Mouse (Mus musculus) heart, embryonic 13.5 days (tissue): ENCODE results near the gene Ccdc142. TPM values are rescaled to one million over a fixed set of nuclear protein-coding genes. Genes with fewer than 3 reads are reported as not detected.
A peak's percentile ranks its signal among the peaks of the same experiment; 100 is the strongest.

Experiments used
- ATAC-seq: fragments of 200-750 bp; cut with Nextera tagmentation; 2 replicates; pipeline ENCODE4 v1.8.0; 2017; ENCODE audit warnings: moderate TSS enrichment; ENCODE audit not compliant: insufficient number of reproducible peaks, low FRiP score, low TSS enrichment; ENCODE audit errors: extremely low read depth
- H3K27ac ChIP-seq: fragments of 300-500 bp; sonication (generic); replicated peaks from 2 replicates; pipeline ENCODE4 v1.5.1; 2015; ENCODE audit warnings: moderate library complexity, mild to moderate bottlenecking, inconsistent platforms
- H3K27me3 ChIP-seq: fragments of 300-500 bp; sonication (generic); replicated peaks from 2 replicates; pipeline ENCODE4 v1.6.1; 2015; ENCODE audit warnings: mild to moderate bottlenecking, inconsistent platforms
- H3K36me3 ChIP-seq: fragments of 300-500 bp; sonication (generic); 2 replicates; pipeline ENCODE4 v1.6.1; 2015; ENCODE audit warnings: mild to moderate bottlenecking, inconsistent platforms
- H3K4me1 ChIP-seq: fragments of 300-500 bp; sonication (generic); 2 replicates; pipeline ENCODE4 v1.6.1; 2015; ENCODE audit warnings: inconsistent platforms
- H3K4me2 ChIP-seq: fragments of 300-500 bp; sonication (generic); 2 replicates; pipeline ENCODE4 v1.6.1; 2015; ENCODE audit warnings: inconsistent platforms, mild to moderate bottlenecking, moderate library complexity
- H3K4me3 ChIP-seq: fragments of 300-500 bp; sonication (generic); 2 replicates; pipeline ENCODE4 v1.5.1; 2015; ENCODE audit warnings: moderate library complexity, mild to moderate bottlenecking, inconsistent platforms
- H3K9ac ChIP-seq: fragments of 300-500 bp; sonication (generic); 2 replicates; pipeline ENCODE4 v1.6.1; 2015; ENCODE audit warnings: inconsistent platforms, mild to moderate bottlenecking, moderate library complexity
- H3K9me3 ChIP-seq: fragments of 300-500 bp; sonication (generic); 2 replicates; pipeline ENCODE4 v1.6.1; 2016; ENCODE audit warnings: inconsistent platforms
- WGBS: fragments of 180-500 bp; shearing (Covaris S2); methylation state at CpG from one replicate; pipeline ENCODE4 v1.1.7; 2015; ENCODE audit warnings: mixed read lengths; 5-methylcytosine and 5-hydroxymethylcytosine counted together
- polyA plus RNA-seq: library from polyadenylated mRNA; unstranded; fragments of >200 nt; fragmentation: Nextera tagmentation; extraction: Ambion mirVana; gene quantifications from 2 replicates; pipeline ENCODE4 v1.2.1, GENCODE M21; 2015

Ccdc142 gene
- polyA plus RNA-seq, 1 experiment from 2014 or later, result 1.5 TPM

DNA sequence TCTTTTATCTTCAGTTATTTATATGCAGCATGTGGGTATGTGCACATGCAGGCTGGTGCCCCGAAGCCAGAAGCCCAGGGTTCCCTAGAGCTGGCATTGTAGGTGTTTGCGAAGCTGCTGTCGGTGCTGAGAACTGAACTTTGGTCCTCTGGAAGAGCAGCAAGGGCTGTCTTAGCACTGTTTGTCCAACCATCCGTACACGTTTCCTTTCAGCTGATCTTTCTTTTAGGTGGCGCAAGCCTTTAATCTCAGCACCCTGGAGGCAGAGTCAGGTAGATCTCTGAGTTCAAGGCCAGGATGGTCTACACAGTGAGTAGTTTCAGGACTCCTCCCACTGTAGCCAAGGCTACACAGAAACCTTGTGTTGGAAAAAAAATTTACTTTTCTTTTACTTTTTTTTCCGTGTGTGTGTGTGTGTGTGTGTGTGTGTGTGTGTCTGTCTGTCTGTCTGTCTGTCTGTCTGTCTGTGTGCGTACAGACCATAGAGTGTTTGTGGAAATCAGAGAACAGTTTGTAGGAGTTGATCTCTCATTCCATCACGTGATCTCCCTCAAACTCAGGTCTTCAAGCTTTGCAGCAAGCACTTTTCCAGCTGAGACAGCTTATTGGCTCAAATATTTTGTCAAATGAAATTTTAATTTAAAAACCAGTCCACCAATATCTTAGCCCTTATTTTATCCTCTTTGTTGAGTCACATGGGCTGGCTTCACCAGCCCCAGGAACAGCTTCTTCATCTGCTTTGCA, 30.9 kb downstream of the Ccdc142 start:
- Histone ChIP-seq H3K36me3 (no peaks in the 10 kb centered on the region), H3K4me3 (no peak overlapping the region), H3K4me1 (peaks cover 20% of the 10 kb centered on the region), H3K9me3 (no peaks in the 10 kb centered on the region), H3K27me3 (peaks cover 5% of the 10 kb centered on the region; the same call in 1 of the 2 replicates), H3K4me2 (no peak overlapping the region), H3K9ac (no peak overlapping the region), H3K27ac (no peak overlapping the region)
- ATAC-seq, result no peak
- WGBS, result 77% methylated on average over 9 of the region's 9 CpGs

DNA sequence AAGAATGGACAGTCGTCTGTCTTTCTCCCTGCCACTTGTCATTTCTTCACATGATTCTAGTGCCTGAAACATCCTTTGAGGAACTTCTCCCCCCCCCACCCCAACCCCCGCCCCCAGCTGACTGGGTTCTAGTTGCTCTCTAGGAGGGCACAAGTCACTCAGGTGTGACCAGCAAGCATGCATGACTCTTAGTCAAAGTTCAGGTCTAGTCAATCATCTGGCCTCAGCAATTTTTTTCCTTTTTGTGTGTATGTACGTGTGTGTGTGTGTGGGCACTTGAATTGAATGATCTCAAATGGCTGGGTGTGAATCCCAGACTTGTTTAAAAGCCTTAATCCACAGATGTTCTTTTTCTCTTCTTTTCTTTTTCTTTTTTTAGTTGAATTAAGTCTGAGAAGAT, 32.8 kb downstream of the Ccdc142 start:
- Histone ChIP-seq H3K4me1 (peaks cover 36% of the 10 kb centered on the region), H3K9ac (no peak overlapping the region), H3K36me3 (no peaks in the 10 kb centered on the region), H3K27me3 (peaks cover 5% of the 10 kb centered on the region; the same call in 1 of the 2 replicates), H3K27ac (no peak overlapping the region), H3K9me3 (no peaks in the 10 kb centered on the region), H3K4me3 (no peak overlapping the region), H3K4me2 (no peak overlapping the region)
- 67% methylated on average over 3 of the region's 3 CpGs for WGBS
- ATAC-seq, result no peak

- H3K4me2 ChIP-seq, result peak within 1 kb of the TSS; percentile 88
- peaks cover 37% of the 10 kb centered on the region for H3K4me1 ChIP-seq
- peaks cover 5% of the 10 kb centered on the region; the same call in 1 of the 2 replicates for H3K27me3 ChIP-seq
- peak within 1 kb of the TSS; percentile 64 for H3K4me3 ChIP-seq
- no peak for ATAC-seq
- H3K27ac ChIP-seq, result peak within 1 kb of the TSS; percentile 99
- H3K9ac ChIP-seq, result peak within 1 kb of the TSS; percentile 91
- no peaks in the 10 kb centered on the region for H3K36me3 ChIP-seq
- H3K9me3 ChIP-seq, result no peaks in the 10 kb centered on the region
- 61% methylated on average over 7 of the region's 7 CpGs for WGBS
These were observed 33.6 kb downstream of the Ccdc142 start, which contains the start of gene Rtkn for GRCm38 (mm10) chr6:83134951-83135513. Rtkn (plus strand) TSS chr6:83135463.

GRCm38 (mm10) chr6:83135571-83136161, 34.3 kb downstream of the Ccdc142 start:
- H3K27me3 ChIP-seq, result peaks cover 5% of the 10 kb centered on the region; the same call in 1 of the 2 replicates
- peaks cover 37% of the 10 kb centered on the region for H3K4me1 ChIP-seq
- H3K36me3 ChIP-seq, result no peaks in the 10 kb centered on the region
- H3K4me2 ChIP-seq, result peak overlapping the region; percentile 88
- ATAC-seq, result no peak
- H3K4me3 ChIP-seq, result peak overlapping the region; percentile 64
- peak overlapping the region; percentile 99 for H3K27ac ChIP-seq
- peak overlapping the region; percentile 91 for H3K9ac ChIP-seq
- no peaks in the 10 kb centered on the region for H3K9me3 ChIP-seq
- 4% methylated on average over 37 of the region's 37 CpGs for WGBS

GRCm38 (mm10) chr6:83136291-83136880, 35.0 kb downstream of the Ccdc142 start:
- Histone ChIP-seq H3K9ac (peak overlapping the region; percentile 91), H3K4me1 (peaks cover 39% of the 10 kb centered on the region), H3K36me3 (no peaks in the 10 kb centered on the region), H3K4me3 (peak overlapping the region; percentile 64), H3K27ac (peak overlapping the region; percentile 99), H3K27me3 (peaks cover 5% of the 10 kb centered on the region; the same call in 1 of the 2 replicates), H3K4me2 (peak overlapping the region; percentile 88), H3K9me3 (no peaks in the 10 kb centered on the region)
- no peak for ATAC-seq
- WGBS, result 21% methylated on average over 5 of the region's 5 CpGs

GRCm38 (mm10) chr6:83136881-83137575, 35.6 kb downstream of the Ccdc142 start:
- Histone ChIP-seq H3K4me2 (peak overlapping the region; percentile 88), H3K27me3 (peaks cover 5% of the 10 kb centered on the region; the same call in 1 of the 2 replicates), H3K9ac (peak overlapping the region; percentile 91), H3K9me3 (no peaks in the 10 kb centered on the region), H3K4me1 (peaks cover 45% of the 10 kb centered on the region), H3K27ac (peak overlapping the region; percentile 99), H3K4me3 (peak overlapping the region; percentile 64), H3K36me3 (no peaks in the 10 kb centered on the region)
- WGBS, result under 1% methylated on average over 26 of the region's 26 CpGs
- ATAC-seq, result peak; percentile 60

- no peaks in the 10 kb centered on the region for H3K9me3 ChIP-seq
- peaks cover 5% of the 10 kb centered on the region; the same call in 1 of the 2 replicates for H3K27me3 ChIP-seq
- H3K36me3 ChIP-seq, result no peaks in the 10 kb centered on the region
- peak; percentile 70 for ATAC-seq
- H3K4me2 ChIP-seq, result peak overlapping the region; percentile 88
- peaks cover 51% of the 10 kb centered on the region for H3K4me1 ChIP-seq
- H3K27ac ChIP-seq, result peak overlapping the region; percentile 99
- H3K4me3 ChIP-seq, result peak overlapping the region; percentile 64
- peak overlapping the region; percentile 91 for H3K9ac ChIP-seq
- WGBS, result 0% methylated on average over 12 of the region's 12 CpGs
These were observed 36.2 kb downstream of the Ccdc142 start for GRCm38 (mm10) chr6:83137576-83137950.

GRCm38 (mm10) chr6:83138056-83138455, 36.7 kb downstream of the Ccdc142 start:
- H3K9me3 ChIP-seq, result no peaks in the 10 kb centered on the region
- peak overlapping the region; percentile 99 for H3K27ac ChIP-seq
- peak overlapping the region; percentile 91 for H3K9ac ChIP-seq
- H3K36me3 ChIP-seq, result no peaks in the 10 kb centered on the region
- peak; percentile 27; the same call in 1 of the 2 replicates for ATAC-seq
- peaks cover 56% of the 10 kb centered on the region for H3K4me1 ChIP-seq
- peak overlapping the region; percentile 88 for H3K4me2 ChIP-seq
- WGBS, result 3% methylated on average over 11 of the region's 11 CpGs
- peaks cover 5% of the 10 kb centered on the region; the same call in 1 of the 2 replicates for H3K27me3 ChIP-seq
- H3K4me3 ChIP-seq, result peak overlapping the region; percentile 64

- Histone ChIP-seq H3K9ac (no peak overlapping the region), H3K36me3 (no peaks in the 10 kb centered on the region), H3K4me2 (no peak overlapping the region), H3K27me3 (peaks cover 1% of the 10 kb centered on the region; the same call in 1 of the 2 replicates), H3K27ac (no peak overlapping the region), H3K4me1 (peaks cover 53% of the 10 kb centered on the region), H3K4me3 (no peak overlapping the region), H3K9me3 (no peaks in the 10 kb centered on the region)
- no peak for ATAC-seq
- WGBS, result 91% methylated on average over 8 of the region's 8 CpGs
These were observed 38.6 kb downstream of the Ccdc142 start for GRCm38 (mm10) chr6:83140044-83140443.

DNA sequence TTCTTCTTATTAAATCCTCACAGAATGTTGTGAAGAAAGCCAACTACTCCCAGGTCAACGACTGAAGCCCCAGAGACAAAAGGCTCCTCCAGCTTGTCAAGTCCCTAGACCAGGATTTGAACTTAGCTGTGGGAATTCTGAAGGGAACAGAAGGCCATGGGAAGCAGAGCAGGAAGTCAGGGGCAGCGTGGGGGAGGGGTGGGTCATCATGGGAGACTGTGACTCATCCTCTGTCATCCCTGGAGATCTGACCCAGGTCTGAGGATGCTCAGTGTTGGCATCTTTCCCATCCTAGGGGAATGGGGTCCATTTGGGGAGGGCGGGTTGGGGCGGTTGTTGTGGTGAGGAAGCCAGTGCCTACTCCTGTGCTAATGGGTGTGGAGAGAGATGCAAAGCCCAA, 40.2 kb downstream of the Ccdc142 start:
- peak overlapping the region; percentile 54 for H3K4me3 ChIP-seq
- H3K4me2 ChIP-seq, result peak overlapping the region; percentile 79
- H3K36me3 ChIP-seq, result peaks cover 6% of the 10 kb centered on the region
- H3K27ac ChIP-seq, result peak overlapping the region; percentile 68
- H3K4me1 ChIP-seq, result peaks cover 37% of the 10 kb centered on the region
- 38% methylated on average over 4 of the region's 4 CpGs for WGBS
- no peaks in the 10 kb centered on the region for H3K9me3 ChIP-seq
- no peaks in the 10 kb centered on the region for H3K27me3 ChIP-seq
- ATAC-seq, result no peak
- H3K9ac ChIP-seq, result peak overlapping the region; percentile 82
